Mouse (Mus musculus): Measurements from ENCODE around the gene Dtl. TPM values are rescaled to one million over a fixed set of nuclear protein-coding genes. Genes with fewer than 3 reads are reported as not detected.

The Dtl gene
- total and polyA plus RNA-seq, 2 experiments, result 0.07 to 0.28 TPM

- no peak overlapping the region for H3K27ac ChIP-seq (replicated peaks; ENCODE audit: insufficient read depth, low read depth, low read length)
These were observed 4.2 kb upstream of the Dtl start for GRCm38 (mm10) chr1:191579524-191579923.

GRCm38 (mm10) chr1:191574871-191575457, 380 bp downstream of the Dtl start:
- no peak overlapping the region for H3K27ac ChIP-seq (replicated peaks; ENCODE audit: insufficient read depth, low read depth, low read length)
- H3K36me3 ChIP-seq (ENCODE audit: control insufficient read depth, insufficient read depth, low read length), result no peaks in the 10 kb centered on the region
- H3K27me3 ChIP-seq (ENCODE audit: control insufficient read depth, insufficient read depth, low read length), result no peaks in the 10 kb centered on the region
- peaks cover 18% of the 10 kb centered on the region; the same call in 1 of the 2 replicates for H3K79me2 ChIP-seq (ENCODE audit: control insufficient read depth, insufficient read depth, low read length)
- no peak for DNase-seq (ENCODE audit: extremely low read depth, low read depth, low spot score)
- no peak for TF ChIP-seq POLR2A (IDR thresholded peaks at IDR 0.05; ENCODE audit: extremely low read depth, insufficient read depth, low read length)
- no peak for TF ChIP-seq CTCF (IDR thresholded peaks at IDR 0.05; ENCODE audit: low read depth, low read length)
- H3K4me3 ChIP-seq (ENCODE audit: insufficient read depth, low read depth, low read length), result peak overlapping the region; percentile 78
- under 1% methylated on average over 51 of the region's 52 CpGs for WGBS
- peak overlapping the region; percentile 35 for H3K9ac ChIP-seq (ENCODE audit: low read depth, low read length)
- H3K4me1 ChIP-seq (ENCODE audit: control insufficient read depth, insufficient read depth, low read length), result peaks cover 8% of the 10 kb centered on the region

More at GRCm38 (mm10) chr1:191579524-191579923, 4.2 kb upstream of the Dtl start:
- H3K4me3 ChIP-seq (ENCODE audit: insufficient read depth, low read depth, low read length), result no peak overlapping the region
- no peaks in the 10 kb centered on the region for H3K27me3 ChIP-seq (ENCODE audit: control insufficient read depth, insufficient read depth, low read length)
- peaks cover 5% of the 10 kb centered on the region; the same call in 1 of the 2 replicates for H3K36me3 ChIP-seq (ENCODE audit: control insufficient read depth, insufficient read depth, low read length)
- peaks cover 20% of the 10 kb centered on the region; the same call in 1 of the 2 replicates for H3K79me2 ChIP-seq (ENCODE audit: control insufficient read depth, insufficient read depth, low read length)
- no peak overlapping the region for H3K9ac ChIP-seq (ENCODE audit: low read depth, low read length)
- 90% methylated on average over 3 of the region's 3 CpGs for WGBS
- TF ChIP-seq POLR2A (IDR thresholded peaks at IDR 0.05; ENCODE audit: extremely low read depth, insufficient read depth, low read length), result no peak
- TF ChIP-seq CTCF (IDR thresholded peaks at IDR 0.05; ENCODE audit: low read depth, low read length), result no peak
- peaks cover 10% of the 10 kb centered on the region for H3K4me1 ChIP-seq (ENCODE audit: control insufficient read depth, insufficient read depth, low read length)
- DNase-seq (ENCODE audit: extremely low read depth, low read depth, low spot score), result no peak

GRCm38 (mm10) chr1:191573906-191574639, 1.3 kb downstream of the Dtl start:
- 10% methylated on average over 13 of the region's 13 CpGs for WGBS
- Histone ChIP-seq H3K4me1 (ENCODE audit: control insufficient read depth, insufficient read depth, low read length) (peaks cover 8% of the 10 kb centered on the region), H3K9ac (ENCODE audit: low read depth, low read length) (no peak overlapping the region), H3K27ac (replicated peaks; ENCODE audit: insufficient read depth, low read depth, low read length) (no peak overlapping the region), H3K4me3 (ENCODE audit: insufficient read depth, low read depth, low read length) (peak overlapping the region; percentile 78; the same call in 1 of the 2 replicates), H3K79me2 (ENCODE audit: control insufficient read depth, insufficient read depth, low read length) (peaks cover 13% of the 10 kb centered on the region; the same call in 1 of the 2 replicates), H3K36me3 (ENCODE audit: control insufficient read depth, insufficient read depth, low read length) (no peaks in the 10 kb centered on the region), H3K27me3 (ENCODE audit: control insufficient read depth, insufficient read depth, low read length) (no peaks in the 10 kb centered on the region)
- no peak for DNase-seq (ENCODE audit: extremely low read depth, low read depth, low spot score)
- TF ChIP-seq POLR2A (IDR thresholded peaks at IDR 0.05; ENCODE audit: extremely low read depth, insufficient read depth, low read length) (no peak), CTCF (IDR thresholded peaks at IDR 0.05; ENCODE audit: low read depth, low read length) (no peak)

GRCm38 (mm10) chr1:191570415-191570814, 4.9 kb downstream of the Dtl start:
- no peak overlapping the region for H3K4me3 ChIP-seq (ENCODE audit: insufficient read depth, low read depth, low read length)
- TF ChIP-seq CTCF (IDR thresholded peaks at IDR 0.05; ENCODE audit: low read depth, low read length) (no peak), POLR2A (IDR thresholded peaks at IDR 0.05; ENCODE audit: extremely low read depth, insufficient read depth, low read length) (no peak)
- no peak overlapping the region for H3K27ac ChIP-seq (replicated peaks; ENCODE audit: insufficient read depth, low read depth, low read length)
- no peaks in the 10 kb centered on the region for H3K27me3 ChIP-seq (ENCODE audit: control insufficient read depth, insufficient read depth, low read length)
- H3K9ac ChIP-seq (ENCODE audit: low read depth, low read length), result no peak overlapping the region
- no peaks in the 10 kb centered on the region for H3K36me3 ChIP-seq (ENCODE audit: control insufficient read depth, insufficient read depth, low read length)
- H3K4me1 ChIP-seq (ENCODE audit: control insufficient read depth, insufficient read depth, low read length), result no peaks in the 10 kb centered on the region; the same call in 1 of the 2 replicates
- H3K79me2 ChIP-seq (ENCODE audit: control insufficient read depth, insufficient read depth, low read length), result no peaks in the 10 kb centered on the region
- 89% methylated on average over 3 of the region's 3 CpGs for WGBS
- DNase-seq (ENCODE audit: extremely low read depth, low read depth, low spot score), result no peak

- no peak overlapping the region for H3K4me3 ChIP-seq (ENCODE audit: insufficient read depth, low read depth, low read length)
- H3K9ac ChIP-seq (ENCODE audit: low read depth, low read length), result no peak overlapping the region
- no peaks in the 10 kb centered on the region for H3K36me3 ChIP-seq (ENCODE audit: control insufficient read depth, insufficient read depth, low read length)
- H3K27ac ChIP-seq (replicated peaks; ENCODE audit: insufficient read depth, low read depth, low read length), result no peak overlapping the region
- H3K27me3 ChIP-seq (ENCODE audit: control insufficient read depth, insufficient read depth, low read length), result no peaks in the 10 kb centered on the region
- no peaks in the 10 kb centered on the region; the same call in 1 of the 2 replicates for H3K4me1 ChIP-seq (ENCODE audit: control insufficient read depth, insufficient read depth, low read length)
- no peak for DNase-seq (ENCODE audit: extremely low read depth, low read depth, low spot score)
- 95% methylated on average over 2 of the region's 2 CpGs for WGBS
- no peak for TF ChIP-seq POLR2A (IDR thresholded peaks at IDR 0.05; ENCODE audit: extremely low read depth, insufficient read depth, low read length)
- TF ChIP-seq CTCF (IDR thresholded peaks at IDR 0.05; ENCODE audit: low read depth, low read length), result no peak
- no peaks in the 10 kb centered on the region for H3K79me2 ChIP-seq (ENCODE audit: control insufficient read depth, insufficient read depth, low read length)
These were observed 5.7 kb downstream of the Dtl start for GRCm38 (mm10) chr1:191569625-191570024.

Measured in liver, adult 2 months (tissue).